Comparison of ENCODE assay signal across 10 mouse cellular contexts in the genomic region with DNA sequence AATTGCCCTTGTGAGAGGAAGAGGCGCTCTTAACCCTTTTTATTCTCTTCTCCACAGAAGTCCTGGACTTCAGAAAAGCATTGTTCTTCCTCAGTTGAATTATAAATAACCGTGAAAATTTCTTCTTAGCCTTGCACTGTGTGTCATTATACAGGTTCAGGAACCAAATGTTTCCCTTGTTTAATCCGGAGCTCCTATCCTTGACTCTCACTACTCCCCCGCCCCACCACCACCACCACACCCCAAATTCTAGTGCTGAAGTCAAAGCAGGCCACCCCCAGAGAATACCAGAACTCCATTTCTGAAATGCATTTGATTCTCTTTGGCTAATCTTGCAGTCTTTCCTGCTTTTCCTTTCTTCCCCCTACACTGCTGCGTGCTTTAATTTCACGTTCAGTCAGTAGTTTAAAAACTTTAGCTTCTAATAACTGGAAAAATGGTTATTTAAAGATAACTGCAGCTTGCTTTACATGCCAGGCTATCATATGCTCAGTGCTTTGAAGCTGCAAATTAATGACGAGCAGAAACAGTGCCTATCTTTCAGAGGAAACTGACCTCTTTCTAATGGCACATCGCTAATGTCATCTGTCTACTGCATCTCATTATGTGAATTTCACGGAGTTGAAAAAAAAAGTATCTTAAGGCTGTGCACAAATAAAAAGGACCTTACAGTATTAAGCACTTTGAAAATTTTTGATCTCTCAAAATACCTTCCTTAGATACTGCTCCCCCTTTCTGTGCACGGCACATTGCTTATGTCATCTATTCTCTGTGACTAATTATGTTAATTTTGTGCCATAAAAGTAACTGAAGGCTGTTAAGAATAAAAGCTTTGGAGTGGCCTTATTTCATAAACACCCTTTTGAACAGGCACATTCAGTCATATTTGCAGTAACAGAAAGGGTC.
DNase-seq lines count a peak whose midpoint lies in the region; ATAC-seq and TF ChIP-seq lines count a peak whose summit lies in the region.
"Had no signal": no experiment of that assay in that cellular context is flagged by ENCODE, and none has a peak within 500 bp of the region (broad histone marks: within the 10 kb centered on the region; RNA-seq: fewer than 3 reads in every experiment).

No protein-coding gene starts in this region.

- no peak for DNase-seq in layer of hippocampus, adult 2 months (ENCODE audit: low spot score in 2 of 2)
- no peak for DNase-seq in layer of hippocampus, adult 11-12 months (ENCODE audit: low spot score)
- DNase-seq in hindbrain, embryonic 14.5 days (ENCODE audit: low spot score): peak; percentile 41
- peak; percentile 39 for DNase-seq in midbrain, postnatal 0 days (ENCODE audit: low spot score)
- DNase-seq in kidney, adult 18-20 months: no peak
- DNase-seq: gastrocnemius, postnatal 36 days; thymus, postnatal 14 days had no signal

- H3K4me1 ChIP-seq in forebrain, embryonic 13.5 days: peaks cover 18% of the 10 kb centered on the region
- peaks cover 12% of the 10 kb centered on the region for H3K4me1 ChIP-seq in hindbrain, embryonic 14.5 days (replicated peaks; ENCODE audit: control insufficient read depth, insufficient read depth, low read length)
- H3K4me1 ChIP-seq in midbrain, postnatal 0 days (ENCODE audit: insufficient read depth, low read length): no peaks in the 10 kb centered on the region

- H3K36me3 ChIP-seq in forebrain, embryonic 13.5 days (ENCODE audit: poor library complexity, severe bottlenecking): no peaks in the 10 kb centered on the region
- H3K36me3 ChIP-seq in hindbrain, embryonic 14.5 days (replicated peaks; ENCODE audit: control insufficient read depth, insufficient read depth): no peaks in the 10 kb centered on the region
- H3K36me3 ChIP-seq in midbrain, postnatal 0 days (ENCODE audit: insufficient read depth, low read length): no peaks in the 10 kb centered on the region

- H3K27me3 ChIP-seq in forebrain, embryonic 13.5 days: no peaks in the 10 kb centered on the region
- no peaks in the 10 kb centered on the region for H3K27me3 ChIP-seq in hindbrain, embryonic 14.5 days (ENCODE audit: control insufficient read depth, insufficient read depth, low read length)
- no peaks in the 10 kb centered on the region for H3K27me3 ChIP-seq in midbrain, postnatal 0 days (ENCODE audit: insufficient read depth, low read length)

- 22% methylated on average over 10 of the region's 10 CpGs for WGBS in forebrain, embryonic 13.5 days
- 13% methylated on average over 10 of the region's 10 CpGs for WGBS in hindbrain, embryonic 14.5 days
- WGBS in midbrain, postnatal 0 days: 14% methylated on average over 10 of the region's 10 CpGs

- no peaks in the 10 kb centered on the region for H3K9me3 ChIP-seq in forebrain, embryonic 13.5 days (replicated peaks)
- no peaks in the 10 kb centered on the region for H3K9me3 ChIP-seq in hindbrain, embryonic 14.5 days (ENCODE audit: control insufficient read depth, low read length)
- no peaks in the 10 kb centered on the region for H3K9me3 ChIP-seq in midbrain, postnatal 0 days (ENCODE audit: low read length)

- peak; percentile 88 for ATAC-seq in forebrain, embryonic 13.5 days
- peak; percentile 63 for ATAC-seq in hindbrain, embryonic 14.5 days (ENCODE audit: low FRiP score)
- ATAC-seq in midbrain, postnatal 0 days (ENCODE audit: low FRiP score): peak; percentile 54; the same call in 1 of the 2 replicates
- no peak for ATAC-seq in activated CD4-positive, CD25-positive, alpha-beta regulatory T cell, adult 4 months
- ATAC-seq: intestine, postnatal 0 days had no signal

- 0 out of 2 replicates have a peak, but pooled peaks have one; percentile 3 for TF ChIP-seq CTCF in layer of hippocampus, adult 2 months (conservative IDR thresholded peaks at IDR 0.05)
- TF ChIP-seq CTCF in midbrain, postnatal 0 days (IDR thresholded peaks at IDR 0.05): peak; percentile 1; the same call in 1 of the 2 replicates

- peak overlapping the region; percentile 40 for H3K4me2 ChIP-seq in forebrain, embryonic 13.5 days
- H3K4me2 ChIP-seq in hindbrain, embryonic 14.5 days (replicated peaks): peak overlapping the region; percentile 21
- peak overlapping the region; percentile 32 for H3K4me2 ChIP-seq in midbrain, postnatal 0 days (ENCODE audit: low read depth, low read length, poor library complexity, severe bottlenecking)

- H3K27ac ChIP-seq in layer of hippocampus, adult 2 months: peak overlapping the region; percentile 49; the same call in 1 of the 2 replicates
- no peak overlapping the region for H3K27ac ChIP-seq in forebrain, embryonic 13.5 days
- H3K27ac ChIP-seq in hindbrain, embryonic 14.5 days: 0 out of 2 replicates have a peak overlapping the region, but pooled peaks have one; percentile 8
- no peak overlapping the region for H3K27ac ChIP-seq in midbrain, postnatal 0 days (ENCODE audit: low read depth, low read length)

- no peak overlapping the region; the same call in 1 of the 2 replicates for H3K9ac ChIP-seq in forebrain, embryonic 13.5 days
- H3K9ac ChIP-seq in hindbrain, embryonic 14.5 days: no peak overlapping the region
- no peak overlapping the region for H3K9ac ChIP-seq in midbrain, postnatal 0 days (replicated peaks; ENCODE audit: low read length, poor library complexity, severe bottlenecking)

- peak overlapping the region; percentile 40 for H3K4me3 ChIP-seq in layer of hippocampus, adult 2 months
- H3K4me3 ChIP-seq in forebrain, embryonic 13.5 days: no peak overlapping the region
- no peak overlapping the region for H3K4me3 ChIP-seq in hindbrain, embryonic 14.5 days (replicated peaks; ENCODE audit: low read length)
- no peak overlapping the region for H3K4me3 ChIP-seq in midbrain, postnatal 0 days (ENCODE audit: low read depth, low read length)

Comparison
In these comparisons a context has a peak if more than half of its experiments do, and no peak if none do; other contexts are left out.
1. DNase-seq: peak in hindbrain, embryonic 14.5 days (single experiment) and midbrain, postnatal 0 days (single experiment); none in layer of hippocampus, adult 2 months (0 of 2), layer of hippocampus, adult 11-12 months (single experiment) and kidney, adult 18-20 months (single experiment).
2. H3K27ac ChIP-seq: peak in layer of hippocampus, adult 2 months (single experiment) and hindbrain, embryonic 14.5 days (single experiment); none in forebrain, embryonic 13.5 days (single experiment) and midbrain, postnatal 0 days (single experiment).
3. Peak in every context shown above with its lines, with median percentiles within 50 percentile points of each other: H3K4me2 ChIP-seq.